Mouse (Mus musculus) Muller cell, postnatal 12 days (primary cell): ENCODE results near the gene Arl14ep.
A peak's percentile ranks its signal among the peaks of the same experiment; 100 is the strongest.

ENCODE experiments used
- DNase-seq: peaks from one replicate; pipeline ENCODE4 v3.0.0-alpha.2; 2015; ENCODE audit errors: inconsistent ontology term

Gene Arl14ep

DNA sequence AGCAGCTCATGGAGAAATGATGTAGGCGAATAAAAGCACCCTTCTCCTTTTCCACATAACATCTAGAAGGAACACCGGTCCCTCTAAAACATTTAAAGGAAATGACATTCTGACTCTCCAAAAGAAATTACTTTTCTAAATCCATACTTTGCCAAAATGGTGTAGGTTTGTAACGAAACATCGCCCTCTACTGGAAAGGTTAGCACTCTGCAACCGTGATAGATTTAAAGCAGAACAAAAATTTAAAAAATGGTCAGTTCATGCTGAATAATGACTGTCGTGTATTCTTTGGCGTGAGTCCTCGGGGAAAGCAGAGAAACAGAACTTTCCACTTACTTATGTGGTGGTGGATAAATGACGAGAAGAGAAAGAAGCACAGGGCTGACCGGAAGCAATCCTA, 18.6 kb downstream of the Arl14ep start:
- DNase-seq, result peak; percentile 47

GRCm38 (mm10) chr2:106954975-106955374, 19.2 kb downstream of the Arl14ep start:
- no peak for DNase-seq

- DNase-seq, result peak; percentile 24
Measured at GRCm38 (mm10) chr2:106942451-106942850, 31.8 kb downstream of the Arl14ep start.

DNA sequence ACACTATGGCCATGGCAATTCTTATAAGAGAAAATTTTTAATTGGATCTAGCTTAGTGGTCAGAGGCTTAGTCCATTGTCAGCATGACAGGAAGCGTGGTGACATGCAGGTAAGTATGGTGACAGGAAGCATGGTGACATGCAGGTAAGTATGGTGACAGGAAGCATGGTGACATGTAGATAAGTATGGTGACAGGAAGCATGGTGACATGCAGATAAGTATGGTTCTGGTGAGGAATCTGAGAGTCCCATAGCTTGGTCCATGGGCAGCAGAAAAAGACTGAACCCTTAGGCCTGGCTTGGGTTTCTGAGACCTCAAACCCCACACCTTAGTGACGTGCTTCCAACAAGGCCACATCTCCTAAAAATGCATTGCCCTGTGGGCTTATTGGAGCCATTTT, 38.5 kb downstream of the Arl14ep start:
- DNase-seq, result no peak

DNA sequence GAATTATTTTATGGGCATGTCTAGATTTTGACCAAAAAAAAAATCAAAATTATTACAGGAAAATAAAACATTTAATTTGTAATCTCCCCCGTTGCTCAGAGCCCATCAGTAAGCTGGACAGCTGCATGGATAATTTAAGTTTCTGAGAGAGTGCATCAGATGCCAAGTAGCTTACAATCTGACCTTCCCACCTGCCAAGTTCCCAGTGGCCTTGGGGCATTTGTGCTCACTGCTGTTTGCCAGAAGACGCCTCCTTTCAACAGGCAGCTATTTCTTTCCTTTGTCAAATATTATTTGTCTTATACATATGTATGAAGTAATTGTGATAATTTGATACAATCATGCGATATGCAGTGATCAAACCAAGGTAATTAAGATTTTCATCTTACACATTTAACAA, 44.3 kb downstream of the Arl14ep start:
- no peak for DNase-seq
